Comparison of ENCODE assay signal across 14 mouse cellular contexts in the genomic region with DNA sequence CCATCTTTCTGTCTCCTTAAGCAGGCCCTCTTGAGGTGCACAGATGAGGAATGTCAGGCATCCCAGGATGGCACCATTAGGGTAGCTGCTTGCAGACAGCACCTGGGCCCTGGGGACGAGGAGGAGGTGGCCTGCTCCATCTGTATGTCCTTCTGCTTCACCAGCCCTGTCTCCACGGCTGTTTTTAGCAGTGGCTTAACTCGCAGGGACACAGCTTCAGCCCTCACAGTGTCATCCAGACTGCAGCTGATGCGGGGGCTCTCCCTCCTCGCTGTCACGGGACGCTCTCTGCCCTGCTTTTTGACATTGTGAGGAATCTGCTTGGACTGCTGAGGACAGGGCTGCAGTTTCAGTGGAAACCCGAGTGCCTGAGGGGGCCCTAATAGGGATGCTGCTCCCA.
DNase-seq lines count a peak whose midpoint lies in the region; ATAC-seq lines count a peak whose summit lies in the region.
"Had no signal": no experiment of that assay in that cellular context is flagged by ENCODE, and none has a peak within 500 bp of the region (broad histone marks: within the 10 kb centered on the region; RNA-seq: fewer than 3 reads in every experiment).

No protein-coding gene starts in this region.

- no peaks in the 10 kb centered on the region for H3K27me3 ChIP-seq in megakaryocyte, embryonic 14.5 days (replicated peaks)
- no peaks in the 10 kb centered on the region for H3K27me3 ChIP-seq in embryonic facial prominence, embryonic 13.5 days
- H3K27me3 ChIP-seq: forebrain, embryonic 12.5 days; hindbrain, embryonic 13.5 days had no signal

- DNase-seq in embryo, embryonic 10 days (ENCODE audit: low spot score) = peak; percentile 10
- no peak for DNase-seq in embryo, embryonic 11 days
- peak; percentile 77 for DNase-seq in retina, postnatal 1 day
- no peak for DNase-seq in thymus, postnatal 25 days
- DNase-seq: B cell, adult 2 months; liver, postnatal 0 days had no signal

- H3K4me1 ChIP-seq in megakaryocyte, embryonic 14.5 days = no peaks in the 10 kb centered on the region
- H3K4me1 ChIP-seq in embryonic facial prominence, embryonic 13.5 days = no peaks in the 10 kb centered on the region
- H3K4me1 ChIP-seq: forebrain, embryonic 12.5 days had no signal

- WGBS in embryonic facial prominence, embryonic 13.5 days = 46% methylated on average over 8 of the region's 8 CpGs

- no peak overlapping the region for H3K27ac ChIP-seq in embryonic facial prominence, embryonic 13.5 days
- H3K27ac ChIP-seq: forebrain, embryonic 12.5 days; hindbrain, embryonic 13.5 days; macrophage had no signal

- no peaks in the 10 kb centered on the region for H3K36me3 ChIP-seq in megakaryocyte, embryonic 14.5 days (replicated peaks; ENCODE audit: low read length)
- no peaks in the 10 kb centered on the region for H3K36me3 ChIP-seq in embryonic facial prominence, embryonic 13.5 days
- H3K36me3 ChIP-seq: forebrain, embryonic 12.5 days; hindbrain, embryonic 13.5 days had no signal

- H3K4me3 ChIP-seq in megakaryocyte, embryonic 14.5 days (replicated peaks) = peak overlapping the region; percentile 62
- H3K4me3 ChIP-seq in embryonic facial prominence, embryonic 13.5 days = no peak overlapping the region
- H3K4me3 ChIP-seq: forebrain, embryonic 12.5 days; hindbrain, embryonic 13.5 days had no signal

- no peak for ATAC-seq in megakaryocyte, adult 5-6 weeks (ENCODE audit: poor library complexity, severe bottlenecking)
- ATAC-seq in embryonic facial prominence, embryonic 13.5 days (ENCODE audit: insufficient number of reproducible peaks, insufficient read depth, low FRiP score, low TSS enrichment, low read depth) = no peak
- ATAC-seq in activated CD4-positive, CD25-positive, alpha-beta regulatory T cell, adult 4 months = no peak
- ATAC-seq: intestine, embryonic 16.5 days; liver, postnatal 0 days had no signal

- H3K9me3 ChIP-seq in megakaryocyte, embryonic 14.5 days = peaks cover 37% of the 10 kb centered on the region
- 0 out of 2 replicates have a peak, but pooled peaks cover 8% of the 10 kb centered on the region for H3K9me3 ChIP-seq in embryonic facial prominence, embryonic 13.5 days
- H3K9me3 ChIP-seq: forebrain, embryonic 12.5 days had no signal

- H3K9ac ChIP-seq in embryonic facial prominence, embryonic 13.5 days = 0 out of 2 replicates have a peak overlapping the region, but pooled peaks have one; percentile 11
- H3K9ac ChIP-seq: forebrain, embryonic 12.5 days; hindbrain, embryonic 13.5 days; liver, postnatal 0 days had no signal

- no peak overlapping the region for H3K4me2 ChIP-seq in embryonic facial prominence, embryonic 13.5 days
- H3K4me2 ChIP-seq: forebrain, embryonic 12.5 days; hindbrain, embryonic 13.5 days had no signal

Comparison
In these comparisons a context has a peak if more than half of its experiments do, and no peak if none do; other contexts are left out.
1. DNase-seq: peak in embryo, embryonic 10 days (single experiment) and retina, postnatal 1 day (single experiment); none in embryo, embryonic 11 days (single experiment) and thymus, postnatal 25 days (single experiment).